Mouse (Mus musculus) embryonic facial prominence, embryonic 13.5 days (tissue): Measurements from ENCODE around the gene Syde2. TPM values are rescaled to one million over a fixed set of nuclear protein-coding genes. Genes with fewer than 3 reads are reported as not detected.

Experiments
- ATAC-seq: fragments of 200-750 bp; cut with Nextera tagmentation; 2 replicates; pipeline ENCODE4 v1.8.0; 2017; ENCODE audit warnings: low read depth; ENCODE audit not compliant: insufficient number of reproducible peaks, insufficient read depth, low FRiP score, low TSS enrichment
- H3K27ac ChIP-seq: fragments of 300-500 bp; sonication (generic); 2 replicates; pipeline ENCODE4 v1.5.1; 2015; ENCODE audit warnings: moderate library complexity, mild to moderate bottlenecking, inconsistent platforms
- H3K27me3 ChIP-seq: fragments of 300-500 bp; sonication (generic); 2 replicates; pipeline ENCODE4 v1.6.1; 2015; ENCODE audit warnings: mild to moderate bottlenecking, inconsistent platforms
- H3K36me3 ChIP-seq: fragments of 300-500 bp; sonication (generic); 2 replicates; pipeline ENCODE4 v1.6.1; 2015; ENCODE audit warnings: mild to moderate bottlenecking, inconsistent platforms
- H3K4me1 ChIP-seq: fragments of 300-500 bp; sonication (generic); 2 replicates; pipeline ENCODE4 v1.6.1; 2015; ENCODE audit warnings: inconsistent platforms
- H3K4me2 ChIP-seq: fragments of 300-500 bp; sonication (generic); 2 replicates; pipeline ENCODE4 v1.6.1; 2015; ENCODE audit warnings: moderate library complexity, mild to moderate bottlenecking, inconsistent platforms
- H3K4me3 ChIP-seq: fragments of 300-500 bp; sonication (generic); 2 replicates; pipeline ENCODE4 v1.5.1; 2015; ENCODE audit warnings: mild to moderate bottlenecking, inconsistent platforms
- H3K9ac ChIP-seq: fragments of 300-500 bp; sonication (generic); 2 replicates; pipeline ENCODE4 v1.6.1; 2015; ENCODE audit warnings: mild to moderate bottlenecking, inconsistent platforms
- H3K9me3 ChIP-seq: fragments of 300-500 bp; sonication (generic); 2 replicates; pipeline ENCODE4 v1.6.1; 2016; ENCODE audit warnings: inconsistent platforms
- WGBS: fragments of 180-500 bp; shearing (Covaris S2); methylation state at CpG from one replicate; pipeline ENCODE4 v1.1.7; 2015; ENCODE audit warnings: mixed read lengths; 5-methylcytosine and 5-hydroxymethylcytosine counted together
- polyA plus RNA-seq: library from polyadenylated mRNA; unstranded; fragments of >200 nt; fragmentation: Nextera tagmentation; extraction: Ambion mirVana; gene quantifications from 2 replicates; pipeline ENCODE4 v1.2.1, GENCODE M21; 2015

The Syde2 gene
- polyA plus RNA-seq, result 1.8 and 2.1 TPM in 2 replicates

GRCm38 (mm10) chr3:145987268-145987969 is at the start of gene Syde2:
Gene Syde2 (plus strand): TSS chr3:145987870.
- Histone ChIP-seq H3K36me3 (no peaks in the 10 kb centered on the region; the same call in 1 of the 2 replicates), H3K4me3 (peak within 1 kb of the TSS; percentile 74), H3K27me3 (peaks cover 7% of the 10 kb centered on the region; the same call in 1 of the 2 replicates), H3K9ac (peak within 1 kb of the TSS; percentile 85), H3K9me3 (no peaks in the 10 kb centered on the region), H3K27ac (peak within 1 kb of the TSS; percentile 92), H3K4me1 (peaks cover 30% of the 10 kb centered on the region), H3K4me2 (peak within 1 kb of the TSS; percentile 87)
- ATAC-seq, result peak; percentile 90
- under 1% methylated on average over 64 of the region's 65 CpGs for WGBS

- WGBS, result 20% methylated on average over 48 of the region's 50 CpGs
- peak overlapping the region; percentile 97 for H3K4me3 ChIP-seq
- peak overlapping the region; percentile 65 for H3K27ac ChIP-seq
- H3K9me3 ChIP-seq, result no peaks in the 10 kb centered on the region
- peak overlapping the region; percentile 81 for H3K4me2 ChIP-seq
- H3K9ac ChIP-seq, result peak overlapping the region; percentile 96
- ATAC-seq, result no peak; the same call in 1 of the 2 replicates
- H3K36me3 ChIP-seq, result peaks cover 38% of the 10 kb centered on the region
- no peaks in the 10 kb centered on the region for H3K27me3 ChIP-seq
- H3K4me1 ChIP-seq, result peaks cover 36% of the 10 kb centered on the region
Measured at GRCm38 (mm10) chr3:145938405-145939349, 49.0 kb upstream of the Syde2 start.

GRCm38 (mm10) chr3:145939402-145939801 is 48.3 kb upstream of the Syde2 start:
- Histone ChIP-seq H3K4me3 (peak overlapping the region; percentile 97), H3K4me1 (peaks cover 36% of the 10 kb centered on the region), H3K27me3 (no peaks in the 10 kb centered on the region), H3K9ac (peak overlapping the region; percentile 55), H3K4me2 (peak overlapping the region; percentile 81), H3K9me3 (no peaks in the 10 kb centered on the region), H3K36me3 (peaks cover 43% of the 10 kb centered on the region), H3K27ac (no peak overlapping the region)
- ATAC-seq, result no peak
- 84% methylated on average over 12 of the region's 12 CpGs for WGBS

GRCm38 (mm10) chr3:145939971-145940370 is 47.7 kb upstream of the Syde2 start:
- H3K9me3 ChIP-seq, result no peaks in the 10 kb centered on the region
- peak overlapping the region; percentile 81 for H3K4me2 ChIP-seq
- H3K36me3 ChIP-seq, result peaks cover 45% of the 10 kb centered on the region
- no peak overlapping the region for H3K4me3 ChIP-seq
- H3K9ac ChIP-seq, result peak overlapping the region; percentile 55; the same call in 1 of the 2 replicates
- peaks cover 36% of the 10 kb centered on the region for H3K4me1 ChIP-seq
- no peaks in the 10 kb centered on the region for H3K27me3 ChIP-seq
- 91% methylated on average over 4 of the region's 4 CpGs for WGBS
- no peak for ATAC-seq
- no peak overlapping the region for H3K27ac ChIP-seq

- WGBS, result 15% methylated on average over 3 of the region's 3 CpGs
- Histone ChIP-seq H3K27ac (no peak overlapping the region), H3K9ac (no peak overlapping the region), H3K9me3 (no peaks in the 10 kb centered on the region), H3K27me3 (no peaks in the 10 kb centered on the region), H3K4me3 (no peak overlapping the region), H3K36me3 (peaks cover 49% of the 10 kb centered on the region), H3K4me2 (no peak overlapping the region), H3K4me1 (peaks cover 44% of the 10 kb centered on the region)
- ATAC-seq, result no peak
Measured at GRCm38 (mm10) chr3:145941971-145942370, 45.7 kb upstream of the Syde2 start.

GRCm38 (mm10) chr3:145944348-145944747 is 43.3 kb upstream of the Syde2 start:
- 89% methylated on average over 7 of the region's 7 CpGs for WGBS
- no peak overlapping the region for H3K27ac ChIP-seq
- ATAC-seq, result no peak
- no peak overlapping the region for H3K4me3 ChIP-seq
- H3K4me1 ChIP-seq, result peaks cover 36% of the 10 kb centered on the region
- H3K9ac ChIP-seq, result no peak overlapping the region
- H3K36me3 ChIP-seq, result peaks cover 46% of the 10 kb centered on the region
- no peaks in the 10 kb centered on the region for H3K9me3 ChIP-seq
- no peaks in the 10 kb centered on the region for H3K27me3 ChIP-seq
- no peak overlapping the region for H3K4me2 ChIP-seq

GRCm38 (mm10) chr3:145945904-145946303 is 41.8 kb upstream of the Syde2 start:
- H3K9ac ChIP-seq, result no peak overlapping the region
- WGBS, result 81% methylated on average over 3 of the region's 3 CpGs
- no peak for ATAC-seq

GRCm38 (mm10) chr3:145946654-145947053 is 41.0 kb upstream of the Syde2 start:
- H3K27ac ChIP-seq, result no peak overlapping the region
- WGBS, result 29% methylated on average over 2 of the region's 2 CpGs
- no peaks in the 10 kb centered on the region for H3K9me3 ChIP-seq
- peaks cover 7% of the 10 kb centered on the region; the same call in 1 of the 2 replicates for H3K27me3 ChIP-seq
- ATAC-seq, result no peak
- peaks cover 26% of the 10 kb centered on the region for H3K4me1 ChIP-seq
- no peak overlapping the region for H3K4me2 ChIP-seq
- H3K4me3 ChIP-seq, result no peak overlapping the region
- H3K36me3 ChIP-seq, result peaks cover 28% of the 10 kb centered on the region
- no peak overlapping the region for H3K9ac ChIP-seq

More at GRCm38 (mm10) chr3:145945904-145946303, 41.8 kb upstream of the Syde2 start:
- H3K9me3 ChIP-seq, result no peaks in the 10 kb centered on the region
- H3K27ac ChIP-seq, result no peak overlapping the region
- H3K4me2 ChIP-seq, result no peak overlapping the region
- H3K27me3 ChIP-seq, result peaks cover 7% of the 10 kb centered on the region; the same call in 1 of the 2 replicates
- H3K36me3 ChIP-seq, result peaks cover 34% of the 10 kb centered on the region
- H3K4me3 ChIP-seq, result no peak overlapping the region
- peaks cover 33% of the 10 kb centered on the region for H3K4me1 ChIP-seq

GRCm38 (mm10) chr3:145947539-145948204 is 40.0 kb upstream of the Syde2 start:
- Histone ChIP-seq H3K4me1 (peaks cover 22% of the 10 kb centered on the region), H3K27ac (no peak overlapping the region), H3K36me3 (peaks cover 25% of the 10 kb centered on the region), H3K9me3 (no peaks in the 10 kb centered on the region), H3K9ac (no peak overlapping the region), H3K4me3 (no peak overlapping the region), H3K27me3 (peaks cover 7% of the 10 kb centered on the region; the same call in 1 of the 2 replicates), H3K4me2 (no peak overlapping the region)
- no peak for ATAC-seq
- 28% methylated on average over 6 of the region's 6 CpGs for WGBS

GRCm38 (mm10) chr3:145950034-145950814 is 37.4 kb upstream of the Syde2 start:
- peak overlapping the region; percentile 27; the same call in 1 of the 2 replicates for H3K9ac ChIP-seq
- H3K4me2 ChIP-seq, result peak overlapping the region; percentile 49
- 7% methylated on average over 15 of the region's 15 CpGs for WGBS
- peak; percentile 70; the same call in 1 of the 2 replicates for ATAC-seq
- H3K27me3 ChIP-seq, result peaks cover 7% of the 10 kb centered on the region; the same call in 1 of the 2 replicates
- H3K4me1 ChIP-seq, result peaks cover 18% of the 10 kb centered on the region
- H3K27ac ChIP-seq, result no peak overlapping the region
- H3K36me3 ChIP-seq, result peaks cover 2% of the 10 kb centered on the region
- peak overlapping the region; percentile 20 for H3K4me3 ChIP-seq
- H3K9me3 ChIP-seq, result no peaks in the 10 kb centered on the region
